Mouse (Mus musculus): ENCODE results near the gene Syk. TPM values are rescaled to one million over a fixed set of nuclear protein-coding genes. Genes with fewer than 3 reads are reported as not detected.

Gene Syk
- polyA plus RNA-seq, 1 experiment: 22.4 TPM

- H3K27me3 ChIP-seq (ENCODE audit: control insufficient read depth, insufficient read depth, low read length): no peaks in the 10 kb centered on the region
- TF ChIP-seq POLR2A (IDR thresholded peaks at IDR 0.05; ENCODE audit: control insufficient read depth, extremely low read depth, insufficient read depth, low read length, poor library complexity): no peak
- TF ChIP-seq CTCF (IDR thresholded peaks at IDR 0.05; ENCODE audit: borderline replicate concordance, control insufficient read depth, extremely low read depth, insufficient read depth, low read length, poor library complexity): no peak
- H3K4me1 ChIP-seq (replicated peaks; ENCODE audit: control insufficient read depth, insufficient read depth, low read length): peaks cover 12% of the 10 kb centered on the region
- no peak overlapping the region for H3K27ac ChIP-seq (ENCODE audit: control insufficient read depth, insufficient read depth, low read length)
- no peak for DNase-seq
- no peak overlapping the region for H3K4me3 ChIP-seq (ENCODE audit: control insufficient read depth, insufficient read depth, low read length)
- 77% methylated on average over 9 of the region's 9 CpGs for WGBS
- no peaks in the 10 kb centered on the region for H3K36me3 ChIP-seq (ENCODE audit: control insufficient read depth, insufficient read depth, low read length)
Measured at GRCm38 (mm10) chr13:52552822-52553477, 30.0 kb upstream of the Syk start.

- H3K4me1 ChIP-seq (replicated peaks; ENCODE audit: control insufficient read depth, insufficient read depth, low read length): peaks cover 12% of the 10 kb centered on the region
- WGBS: 96% methylated on average over 9 of the region's 9 CpGs
Measured at GRCm38 (mm10) chr13:52554722-52555121, 28.3 kb upstream of the Syk start.

GRCm38 (mm10) chr13:52557421-52557820 lies 25.6 kb upstream of the Syk start:
- H3K36me3 ChIP-seq (ENCODE audit: control insufficient read depth, insufficient read depth, low read length): no peaks in the 10 kb centered on the region
- WGBS: 88% methylated on average over 7 of the region's 7 CpGs
- no peak overlapping the region for H3K4me3 ChIP-seq (ENCODE audit: control insufficient read depth, insufficient read depth, low read length)
- H3K4me1 ChIP-seq (replicated peaks; ENCODE audit: control insufficient read depth, insufficient read depth, low read length): no peaks in the 10 kb centered on the region
- no peak for DNase-seq
- no peaks in the 10 kb centered on the region for H3K27me3 ChIP-seq (ENCODE audit: control insufficient read depth, insufficient read depth, low read length)
- TF ChIP-seq POLR2A (IDR thresholded peaks at IDR 0.05; ENCODE audit: control insufficient read depth, extremely low read depth, insufficient read depth, low read length, poor library complexity) (no peak), CTCF (IDR thresholded peaks at IDR 0.05; ENCODE audit: borderline replicate concordance, control insufficient read depth, extremely low read depth, insufficient read depth, low read length, poor library complexity) (no peak)
- no peak overlapping the region for H3K27ac ChIP-seq (ENCODE audit: control insufficient read depth, insufficient read depth, low read length)

More at GRCm38 (mm10) chr13:52554722-52555121, 28.3 kb upstream of the Syk start:
- TF ChIP-seq CTCF (IDR thresholded peaks at IDR 0.05; ENCODE audit: borderline replicate concordance, control insufficient read depth, extremely low read depth, insufficient read depth, low read length, poor library complexity) (no peak), POLR2A (IDR thresholded peaks at IDR 0.05; ENCODE audit: control insufficient read depth, extremely low read depth, insufficient read depth, low read length, poor library complexity) (no peak)
- no peaks in the 10 kb centered on the region for H3K27me3 ChIP-seq (ENCODE audit: control insufficient read depth, insufficient read depth, low read length)
- no peak overlapping the region for H3K4me3 ChIP-seq (ENCODE audit: control insufficient read depth, insufficient read depth, low read length)
- H3K36me3 ChIP-seq (ENCODE audit: control insufficient read depth, insufficient read depth, low read length): no peaks in the 10 kb centered on the region
- DNase-seq: no peak
- H3K27ac ChIP-seq (ENCODE audit: control insufficient read depth, insufficient read depth, low read length): no peak overlapping the region

- no peak for DNase-seq
- WGBS: 97% methylated on average over 8 of the region's 8 CpGs
- Histone ChIP-seq H3K36me3 (ENCODE audit: control insufficient read depth, insufficient read depth, low read length) (no peaks in the 10 kb centered on the region), H3K4me1 (replicated peaks; ENCODE audit: control insufficient read depth, insufficient read depth, low read length) (peaks cover 11% of the 10 kb centered on the region), H3K27ac (ENCODE audit: control insufficient read depth, insufficient read depth, low read length) (no peak overlapping the region), H3K27me3 (ENCODE audit: control insufficient read depth, insufficient read depth, low read length) (no peaks in the 10 kb centered on the region), H3K4me3 (ENCODE audit: control insufficient read depth, insufficient read depth, low read length) (no peak overlapping the region)
- TF ChIP-seq CTCF (IDR thresholded peaks at IDR 0.05; ENCODE audit: borderline replicate concordance, control insufficient read depth, extremely low read depth, insufficient read depth, low read length, poor library complexity): no peak
- no peak for TF ChIP-seq POLR2A (IDR thresholded peaks at IDR 0.05; ENCODE audit: control insufficient read depth, extremely low read depth, insufficient read depth, low read length, poor library complexity)
Measured at GRCm38 (mm10) chr13:52561367-52562165, 21.4 kb upstream of the Syk start.

- Histone ChIP-seq H3K4me3 (ENCODE audit: control insufficient read depth, insufficient read depth, low read length) (no peak overlapping the region), H3K4me1 (replicated peaks; ENCODE audit: control insufficient read depth, insufficient read depth, low read length) (peaks cover 16% of the 10 kb centered on the region), H3K27ac (ENCODE audit: control insufficient read depth, insufficient read depth, low read length) (no peak overlapping the region), H3K27me3 (ENCODE audit: control insufficient read depth, insufficient read depth, low read length) (no peaks in the 10 kb centered on the region), H3K36me3 (ENCODE audit: control insufficient read depth, insufficient read depth, low read length) (no peaks in the 10 kb centered on the region)
- TF ChIP-seq CTCF (IDR thresholded peaks at IDR 0.05; ENCODE audit: borderline replicate concordance, control insufficient read depth, extremely low read depth, insufficient read depth, low read length, poor library complexity) (no peak), POLR2A (IDR thresholded peaks at IDR 0.05; ENCODE audit: control insufficient read depth, extremely low read depth, insufficient read depth, low read length, poor library complexity) (no peak)
- WGBS: 72% methylated on average over 4 of the region's 4 CpGs
- no peak for DNase-seq
Measured at GRCm38 (mm10) chr13:52562166-52562571, 20.8 kb upstream of the Syk start.

- Histone ChIP-seq H3K27ac (ENCODE audit: control insufficient read depth, insufficient read depth, low read length) (no peak overlapping the region), H3K4me3 (ENCODE audit: control insufficient read depth, insufficient read depth, low read length) (no peak overlapping the region), H3K4me1 (replicated peaks; ENCODE audit: control insufficient read depth, insufficient read depth, low read length) (peaks cover 17% of the 10 kb centered on the region), H3K36me3 (ENCODE audit: control insufficient read depth, insufficient read depth, low read length) (no peaks in the 10 kb centered on the region), H3K27me3 (ENCODE audit: control insufficient read depth, insufficient read depth, low read length) (no peaks in the 10 kb centered on the region)
- 86% methylated on average over 18 of the region's 18 CpGs for WGBS
- no peak for TF ChIP-seq POLR2A (IDR thresholded peaks at IDR 0.05; ENCODE audit: control insufficient read depth, extremely low read depth, insufficient read depth, low read length, poor library complexity)
- peak; percentile 71; the same call in 1 of the 2 replicates for TF ChIP-seq CTCF (IDR thresholded peaks at IDR 0.05; ENCODE audit: borderline replicate concordance, control insufficient read depth, extremely low read depth, insufficient read depth, low read length, poor library complexity)
- no peak for DNase-seq
Measured at GRCm38 (mm10) chr13:52565103-52565739, 17.8 kb upstream of the Syk start.
